Mouse (Mus musculus) cerebellum, adult 11-12 months (tissue): ENCODE results near the gene Def6.

Experiments used
- DNase-seq: peaks from one replicate; pipeline ENCODE4 v3.0.0; 2022

The Def6 gene

DNA sequence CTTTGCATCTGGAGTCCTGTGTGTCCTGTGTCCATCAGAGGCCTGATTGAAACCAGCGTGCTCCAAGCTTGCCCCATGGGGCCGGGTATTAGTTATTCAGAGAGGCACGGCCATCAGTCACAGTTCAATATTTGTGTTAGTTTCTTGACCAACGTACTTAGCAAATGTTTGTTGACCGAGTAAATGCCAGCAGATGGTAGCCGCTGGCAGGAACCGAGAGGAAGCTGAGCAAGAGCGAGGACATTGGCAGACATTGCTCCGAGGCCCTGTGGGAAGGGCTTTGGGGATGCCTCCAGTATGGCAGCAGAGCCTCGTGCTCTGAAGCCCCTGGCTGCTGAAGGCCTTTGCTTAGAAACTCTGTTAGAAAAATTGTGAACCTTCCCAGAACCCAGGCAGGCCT is 70.1 kb downstream of the Def6 start:
- no peak for DNase-seq

DNA sequence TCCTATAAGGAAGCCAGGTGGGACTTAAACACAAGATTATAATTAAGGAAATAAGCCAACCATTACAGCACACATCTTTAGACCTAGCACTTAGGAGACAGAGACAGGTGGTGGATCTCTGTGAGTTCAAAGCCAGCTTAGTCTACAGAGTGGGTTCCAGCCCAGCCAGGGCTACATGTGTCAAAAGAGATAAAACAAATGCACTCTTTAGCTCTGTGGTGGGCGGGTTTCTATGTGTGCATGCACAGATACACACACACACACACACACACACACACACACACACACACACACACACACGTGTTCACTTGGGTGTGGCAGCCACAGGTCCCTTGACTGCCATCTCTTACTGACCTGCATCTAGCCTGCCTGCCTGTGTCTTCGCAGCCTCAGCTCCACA is 70.6 kb downstream of the Def6 start:
- DNase-seq: no peak
